Mouse (Mus musculus) MN1 (cell line): ENCODE results near the gene Atp1a1.

Experiments used
- DNase-seq: peaks from one replicate; pipeline ENCODE4 v3.0.0-alpha.2; 2016; ENCODE audit warnings: low spot score

The Atp1a1 gene

GRCm38 (mm10) chr3:101604550-101605223 is at the start of gene Atp1a1:
Atp1a1 (minus strand) TSS chr3:101604684.
- peak; percentile 96 for DNase-seq

DNA sequence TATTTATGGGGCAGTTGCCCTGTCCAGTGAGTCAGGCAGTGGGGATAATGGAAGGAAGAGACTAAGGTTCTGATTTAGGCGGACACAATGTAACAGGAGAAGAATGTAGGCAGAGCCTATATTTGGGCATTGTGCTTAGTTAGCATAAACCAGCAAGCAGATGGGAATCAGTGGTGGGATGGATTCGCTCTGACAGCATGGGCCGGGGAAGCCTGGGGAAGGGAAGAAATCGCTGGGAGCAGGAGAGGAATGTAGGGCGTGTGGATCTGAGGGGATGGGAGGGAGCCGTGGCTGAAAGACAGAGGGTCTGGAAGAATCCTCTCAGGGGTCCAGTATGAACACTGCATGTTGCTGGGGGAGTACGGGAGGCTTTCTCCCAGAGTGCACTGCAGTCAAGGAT is 49.0 kb upstream of the Atp1a1 start:
- DNase-seq, result no peak

GRCm38 (mm10) chr3:101652967-101653366 is 48.5 kb upstream of the Atp1a1 start:
- no peak for DNase-seq

DNA sequence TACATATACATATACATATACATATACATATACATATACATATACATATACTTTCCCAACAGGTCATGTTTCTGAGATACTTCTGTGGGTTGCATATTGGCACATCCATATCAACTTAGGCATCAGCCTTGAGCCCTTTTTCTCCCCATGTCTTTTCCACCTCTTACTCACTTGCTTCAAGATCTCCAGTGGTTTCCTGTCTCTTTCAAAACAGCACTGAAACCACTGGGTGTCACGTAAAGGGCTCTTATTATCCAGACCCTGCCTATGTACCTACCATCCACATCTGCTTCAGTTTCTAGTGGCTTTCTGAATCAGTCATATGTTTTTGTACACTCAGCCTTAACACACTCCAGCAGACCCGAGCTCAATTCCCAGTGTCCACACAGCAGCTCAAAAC is 45.8 kb upstream of the Atp1a1 start:
- DNase-seq, result no peak

DNA sequence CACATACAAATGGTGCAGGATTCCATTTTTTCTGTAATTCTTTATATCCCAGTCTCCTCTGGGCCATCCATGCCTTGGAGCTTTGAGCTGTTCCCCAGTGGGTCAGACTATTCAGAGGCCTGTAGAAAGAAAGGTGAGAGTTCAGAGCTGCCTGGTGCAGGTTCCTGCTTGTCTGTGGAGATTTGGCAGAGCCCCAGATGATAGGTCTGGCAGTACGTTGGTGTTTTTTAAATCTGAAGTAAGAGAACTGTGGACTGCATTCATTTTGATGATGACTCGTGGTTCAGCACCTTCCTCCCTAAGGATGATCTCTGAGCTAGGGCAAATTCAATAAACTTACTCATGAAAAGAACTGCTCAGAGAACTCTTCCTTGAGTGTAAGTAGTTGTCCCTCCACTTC is 44.8 kb upstream of the Atp1a1 start:
- DNase-seq, result no peak

- DNase-seq, result no peak
Observed at GRCm38 (mm10) chr3:101648096-101648793, 43.8 kb upstream of the Atp1a1 start.

DNA sequence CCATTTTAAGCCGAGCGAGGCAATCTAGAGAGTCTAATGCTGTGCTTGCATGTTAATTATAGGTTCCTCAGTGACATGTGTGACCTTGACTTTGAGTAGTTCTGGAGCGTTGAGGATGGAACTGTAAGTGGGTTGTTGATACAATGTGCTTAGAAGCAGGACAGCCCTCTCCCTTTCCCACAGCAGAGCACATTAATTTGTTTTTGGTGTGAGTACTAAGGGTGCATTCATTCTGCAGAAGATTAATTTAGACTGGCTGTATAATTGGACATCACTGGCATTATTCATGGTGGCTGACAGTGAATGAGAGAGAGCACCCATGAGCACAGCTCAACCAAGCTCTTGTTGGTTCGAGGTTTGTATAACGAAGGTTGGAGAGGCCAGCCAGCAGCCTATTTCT is 42.3 kb upstream of the Atp1a1 start:
- DNase-seq, result no peak

DNA sequence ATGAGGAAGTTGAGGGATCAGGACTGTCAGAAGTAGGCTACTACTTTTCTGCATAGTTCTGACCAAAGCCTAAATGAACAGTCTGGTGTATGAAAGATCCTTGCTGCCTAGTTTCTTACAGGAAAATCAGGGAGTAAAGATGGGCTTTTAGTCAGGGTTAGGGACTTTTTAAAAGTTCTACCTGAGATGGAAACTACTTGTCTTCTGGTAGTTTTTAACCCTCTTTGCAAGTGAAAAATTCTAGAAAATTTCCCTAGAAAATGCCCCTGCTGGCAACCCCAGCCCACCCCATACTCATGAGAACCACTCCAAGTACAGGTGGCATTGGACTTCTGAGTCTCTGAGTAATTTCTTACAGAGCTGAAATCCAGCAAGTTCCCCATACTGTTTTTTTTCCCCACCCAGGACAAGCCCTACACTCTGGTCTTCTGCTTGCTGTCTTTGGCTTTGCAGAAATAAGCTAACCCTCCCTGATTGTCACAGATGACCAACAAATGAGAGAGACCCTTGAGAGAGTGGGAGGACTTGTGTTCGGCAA is 41.2 kb upstream of the Atp1a1 start:
- DNase-seq, result no peak

DNA sequence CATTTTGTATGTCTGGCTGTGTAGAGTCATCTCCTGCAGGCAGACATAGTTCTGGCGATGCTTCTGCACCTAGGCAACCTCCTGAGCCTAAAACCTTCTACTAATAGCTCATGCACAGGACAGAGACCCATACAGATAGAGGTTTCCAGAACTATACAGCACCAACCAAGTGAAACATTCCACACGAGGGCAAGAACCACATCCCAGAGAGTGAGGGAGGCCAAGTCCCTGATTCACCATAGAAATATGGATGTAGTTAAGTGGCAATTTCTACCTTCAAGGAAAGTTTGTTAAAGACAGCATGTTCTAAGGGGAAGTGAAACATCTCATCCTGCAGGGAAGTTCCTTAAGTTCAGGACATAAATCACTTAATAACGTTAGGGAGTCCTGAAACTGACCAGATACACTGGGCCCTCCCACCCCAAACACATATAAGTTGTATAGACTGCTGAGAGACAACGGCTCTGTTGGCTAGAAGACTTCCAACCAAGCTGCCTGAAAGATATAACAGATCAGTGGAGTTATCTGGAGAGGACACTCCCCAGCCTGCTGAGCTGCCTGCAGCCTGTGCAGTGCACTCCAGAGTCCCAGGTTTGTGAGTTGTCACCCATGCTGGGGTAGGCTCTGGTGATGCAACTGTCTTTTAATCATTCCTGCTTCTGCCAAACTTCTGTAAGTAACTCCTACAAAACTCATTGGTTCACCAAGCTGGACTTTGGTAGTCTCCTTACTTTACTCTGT is 39.7 kb upstream of the Atp1a1 start:
- no peak for DNase-seq

- no peak for DNase-seq
Observed at GRCm38 (mm10) chr3:101643264-101643663, 38.8 kb upstream of the Atp1a1 start.

- no peak for DNase-seq
Observed at GRCm38 (mm10) chr3:101638223-101638622, 33.7 kb upstream of the Atp1a1 start.

GRCm38 (mm10) chr3:101636510-101636909 is 32.0 kb upstream of the Atp1a1 start:
- DNase-seq, result no peak

DNA sequence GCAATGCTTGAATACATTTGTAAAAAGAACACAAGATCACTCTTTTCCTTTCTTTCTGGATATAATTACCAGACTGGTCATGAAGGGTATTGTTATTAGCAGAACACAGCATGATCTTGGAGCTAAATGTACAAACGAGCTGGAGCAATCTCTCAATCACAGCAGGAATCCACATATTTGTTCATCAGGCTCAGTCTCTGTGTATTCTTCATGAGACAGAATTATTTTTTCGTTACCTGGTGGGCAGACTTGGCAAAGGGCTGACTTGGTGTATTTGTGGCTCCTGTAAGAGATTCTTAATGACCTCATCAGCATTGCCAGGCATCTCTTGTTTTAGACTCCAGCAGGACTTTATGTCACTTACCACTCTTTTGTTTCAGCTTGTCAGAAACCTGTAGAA is 31.6 kb upstream of the Atp1a1 start:
- DNase-seq, result no peak

DNA sequence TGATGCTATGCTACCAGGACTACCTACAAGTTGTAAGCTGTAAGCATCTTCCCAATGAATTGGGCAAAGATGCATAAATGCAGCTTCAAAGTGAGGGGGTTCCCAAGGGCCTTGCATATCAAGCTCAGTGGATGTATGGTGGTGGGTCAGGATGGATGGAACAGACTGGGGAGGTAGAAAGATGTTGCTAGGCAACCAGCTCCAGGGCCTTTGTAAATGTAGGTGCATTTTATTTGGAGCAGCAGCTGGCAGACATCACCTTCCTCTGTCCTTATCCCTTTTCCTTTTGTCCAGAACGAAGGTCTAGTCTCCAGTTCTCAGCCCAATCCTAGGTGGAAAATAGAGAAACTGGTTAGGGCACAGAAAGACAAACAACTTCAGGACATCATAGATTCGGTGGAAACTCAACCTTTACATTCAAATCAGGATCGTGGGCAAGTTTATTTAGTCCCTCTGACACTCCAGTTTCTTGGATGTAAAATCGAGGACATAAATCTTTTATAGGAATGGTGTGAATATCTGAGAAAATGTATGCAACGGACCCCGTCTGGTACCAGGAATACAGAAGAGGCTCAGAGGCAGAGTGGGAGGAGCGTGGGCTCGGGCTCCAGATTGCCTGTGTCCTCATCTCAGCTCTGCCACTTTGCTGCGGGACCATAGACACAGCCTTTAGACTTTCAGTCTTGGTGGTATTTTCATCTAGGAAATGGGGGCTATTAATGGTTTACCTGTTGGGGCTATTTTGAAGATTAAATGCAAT is 29.8 kb upstream of the Atp1a1 start:
- no peak for DNase-seq

DNA sequence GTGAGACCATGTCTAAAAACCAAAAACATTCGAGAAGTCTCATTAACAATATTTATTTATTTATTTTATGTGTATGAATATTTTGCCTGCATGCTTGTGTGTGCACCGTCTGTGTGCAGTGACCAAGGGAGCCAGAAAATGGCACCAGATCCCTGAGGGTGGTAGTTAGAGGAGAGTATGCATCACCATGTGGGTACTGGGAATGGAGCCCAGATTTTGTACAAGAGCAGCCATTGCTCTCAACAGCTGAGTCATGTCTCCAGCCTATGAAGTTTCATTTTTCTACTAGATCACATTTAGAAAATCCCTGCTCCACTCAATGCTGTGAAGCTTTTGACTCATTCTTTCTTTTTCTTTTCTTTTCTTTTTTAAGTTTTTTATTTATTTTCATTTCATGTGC is 23.8 kb upstream of the Atp1a1 start:
- no peak for DNase-seq

DNA sequence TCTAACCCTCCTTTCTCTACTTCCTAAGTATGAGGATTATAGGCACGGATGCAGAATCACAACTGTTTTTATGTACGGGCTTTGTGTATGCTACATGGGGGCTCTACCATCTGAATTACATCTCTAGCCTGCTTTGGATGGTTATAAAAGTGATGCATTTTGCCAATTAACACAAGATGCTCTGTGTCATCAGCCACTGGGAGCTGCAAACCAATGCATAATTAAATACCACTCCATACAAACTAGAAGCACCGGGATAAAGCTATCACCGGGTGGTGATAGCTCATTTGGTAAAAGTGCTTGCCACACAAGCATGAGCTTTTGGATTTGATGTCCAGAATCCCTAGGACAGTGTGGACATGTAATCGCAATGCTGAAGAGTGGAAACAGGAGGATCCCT is 19.8 kb upstream of the Atp1a1 start:
- no peak for DNase-seq

- no peak for DNase-seq
Observed at GRCm38 (mm10) chr3:101619017-101619416, 14.5 kb upstream of the Atp1a1 start.

DNA sequence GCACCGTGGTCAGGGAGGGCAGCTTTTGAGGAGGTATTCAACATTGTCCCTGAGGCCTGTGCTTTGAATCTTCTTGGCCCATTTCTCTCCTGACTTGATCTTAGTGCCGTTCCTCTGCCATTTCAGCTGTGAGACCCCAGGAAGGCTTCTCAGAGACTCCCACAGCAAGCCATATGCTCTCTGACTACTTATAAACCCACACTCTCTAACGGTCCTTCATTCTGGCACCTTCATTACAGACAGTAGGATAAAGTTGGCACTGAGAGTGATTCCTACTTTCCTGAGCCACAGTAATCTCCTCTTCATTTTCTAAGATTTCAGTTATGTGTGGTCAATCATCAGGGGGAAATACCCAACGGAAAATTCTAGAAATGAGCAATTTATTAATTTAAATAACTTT is 14.0 kb upstream of the Atp1a1 start:
- no peak for DNase-seq

DNA sequence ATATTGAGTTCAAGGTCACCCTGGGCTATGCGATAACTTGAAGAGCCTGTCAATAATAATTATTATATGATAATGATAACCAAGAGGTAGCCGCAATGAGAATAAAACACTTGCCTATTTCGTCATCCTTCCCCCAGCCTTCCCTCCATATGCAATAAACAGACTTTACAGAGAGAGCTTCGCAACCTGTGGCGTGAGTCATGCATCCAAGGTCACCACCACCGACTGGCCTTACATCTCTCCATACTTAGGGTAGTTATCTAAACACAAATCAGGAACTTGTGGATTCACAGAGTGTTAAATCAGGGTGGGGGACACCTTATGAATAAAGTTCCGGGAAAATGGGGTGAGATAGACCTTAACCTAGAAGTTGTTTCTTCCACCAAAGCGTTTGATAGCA is 13.0 kb upstream of the Atp1a1 start:
- no peak for DNase-seq

DNA sequence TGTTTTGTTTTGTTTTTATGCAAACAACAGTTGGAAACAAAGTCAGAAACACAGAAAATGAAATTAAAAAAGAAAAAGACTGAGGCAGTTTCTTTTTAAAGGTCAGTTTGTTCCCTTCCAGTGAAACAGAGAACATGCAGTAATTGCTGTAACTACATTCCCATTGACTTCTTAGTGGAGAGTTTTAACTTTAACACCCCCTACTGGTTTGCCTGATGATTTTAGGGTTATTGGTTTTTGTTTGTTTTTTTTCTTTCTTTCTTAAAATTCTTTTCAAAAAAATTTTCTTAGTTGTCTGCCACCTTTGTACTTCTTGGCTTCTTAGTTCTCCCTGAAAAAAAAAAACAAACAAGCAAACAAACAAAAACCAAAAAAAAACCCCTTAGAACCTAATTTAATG is 12.5 kb upstream of the Atp1a1 start:
- DNase-seq, result no peak

DNA sequence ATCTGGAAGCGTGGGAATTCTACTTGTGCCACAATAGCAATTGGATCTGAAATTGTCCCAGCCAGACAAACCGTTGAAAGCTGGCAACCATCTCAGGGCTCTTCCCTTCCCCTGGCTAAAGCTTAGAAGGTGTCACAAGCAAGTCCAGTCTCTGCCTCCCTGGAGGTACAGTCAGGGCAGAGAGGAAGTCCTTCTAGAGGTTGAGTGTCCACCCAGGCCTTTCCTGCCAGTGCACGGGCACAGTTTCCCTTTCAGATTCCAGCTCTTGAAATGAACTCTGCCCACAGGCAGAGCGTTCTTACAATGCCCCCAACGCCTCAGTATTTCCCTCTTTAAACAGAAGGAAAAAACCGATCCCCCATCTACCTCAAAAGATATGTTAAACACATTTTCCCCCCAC is 11.4 kb upstream of the Atp1a1 start:
- no peak for DNase-seq

- no peak for DNase-seq
Observed at GRCm38 (mm10) chr3:101611813-101612491, 7.5 kb upstream of the Atp1a1 start.
